Mouse (Mus musculus) cerebellum, adult 2 months (tissue): Measurements from ENCODE around the gene Akr1b8. TPM values are rescaled to one million over a fixed set of nuclear protein-coding genes. Genes with fewer than 3 reads are reported as not detected.

ENCODE experiments used
- DNase-seq, 2 experiments: peaks; one replicate each; pipeline ENCODE4 v3.0.0; 2021
- H3K27ac ChIP-seq: fragments of 200-500 bp; 2 replicates; pipeline ENCODE4 v1.5.1; 2012; ENCODE audit warnings: low read length, control low read depth, inconsistent platforms; ENCODE audit not compliant: insufficient read depth
- H3K27me3 ChIP-seq: fragments of 200-500 bp; 2 replicates; pipeline ENCODE4 v1.6.1; 2012; ENCODE audit warnings: inconsistent platforms, mild to moderate bottlenecking, low read length, moderate library complexity; ENCODE audit not compliant: control insufficient read depth, insufficient read depth
- H3K4me1 ChIP-seq: fragments of 200-500 bp; 2 replicates; pipeline ENCODE4 v1.6.1; 2011; ENCODE audit warnings: low read length; ENCODE audit not compliant: control insufficient read depth, insufficient read depth
- H3K4me3 ChIP-seq: fragments of 200-500 bp; replicated peaks from 2 replicates; pipeline ENCODE3; 2011; ENCODE audit warnings: mild to moderate bottlenecking, low read depth, low read length, control low read depth; ENCODE audit not compliant: insufficient read depth
- CTCF ChIP-seq: fragments of 200-500 bp; IDR thresholded peaks from 2 replicates; pipeline ENCODE4 v1.5.1; 2011; ENCODE audit warnings: low read depth, mild to moderate bottlenecking, control low read depth, low read length, moderate library complexity, borderline replicate concordance; ENCODE audit not compliant: insufficient read depth
- POLR2A ChIP-seq: fragments of 200-500 bp; IDR thresholded peaks from 2 replicates; pipeline ENCODE4 v1.6.1; 2011; ENCODE audit warnings: low read length, control low read depth, borderline replicate concordance; ENCODE audit not compliant: insufficient read depth
- WGBS: fragments of 180-500 bp; shearing (Covaris S2); methylation state at CpG from one replicate; pipeline ENCODE4 v1.1.7; 2018; 5-methylcytosine and 5-hydroxymethylcytosine counted together
- polyA plus RNA-seq: library from polyadenylated mRNA; depleted of rRNA; stranded (reverse); fragments of >200 nt; gene quantifications from 2 replicates; pipeline ENCODE4 v1.2.3, GENCODE M21; 2012; rRNA removed

The Akr1b8 gene
- polyA plus RNA-seq, 1 experiment, result 1.6 TPM

DNA sequence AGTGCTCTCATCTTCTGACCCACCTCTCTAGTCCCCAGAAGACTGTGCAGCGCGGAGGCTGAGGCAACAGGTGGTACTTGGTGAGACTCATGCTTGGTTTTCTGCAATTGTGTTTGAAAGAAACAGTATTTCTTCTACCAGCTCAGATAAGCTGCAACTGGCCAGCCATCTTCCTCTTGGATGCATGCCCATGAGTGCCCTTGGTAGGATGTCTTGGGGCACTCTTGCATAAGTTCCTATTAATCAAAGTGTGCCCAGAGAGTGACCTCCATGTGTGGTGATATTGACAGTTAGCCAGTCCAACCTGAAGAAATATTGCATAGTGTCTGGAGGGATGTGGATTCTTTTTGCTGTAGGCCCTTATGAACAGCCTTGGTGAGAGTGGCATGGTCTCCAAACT, 62.6 kb downstream of the Akr1b8 start:
- WGBS, result 95% methylated on average over 2 of the region's 2 CpGs
- TF ChIP-seq CTCF (no peak), POLR2A (no peak)
- H3K4me3 ChIP-seq, result no peak overlapping the region

More for the DNA sequence above, 62.6 kb downstream of the Akr1b8 start:
- no peak overlapping the region for H3K27ac ChIP-seq
- no peaks in the 10 kb centered on the region for H3K4me1 ChIP-seq
- no peak for DNase-seq
- no peaks in the 10 kb centered on the region for H3K27me3 ChIP-seq

Other genes with a start within 250 kb of the Akr1b8 start
- gene Slc35b4, start 177.0 kb upstream of the Akr1b8 start, polyA plus RNA-seq, result 45.8 and 46.4 TPM in 2 replicates
- gene Akr1b3, start 36.6 kb upstream of the Akr1b8 start, polyA plus RNA-seq, result 72.7 and 73.5 TPM in 2 replicates
- gene Akr1b10, start 30.1 kb downstream of the Akr1b8 start, polyA plus RNA-seq, result 38.4 and 45.4 TPM in 2 replicates
- 1.7 and 1.9 TPM in 2 replicates for gene Akr1b7, start 58.2 kb downstream of the Akr1b8 start, polyA plus RNA-seq
- gene Bpgm, start 122.1 kb downstream of the Akr1b8 start, polyA plus RNA-seq, result 101 and 117 TPM in 2 replicates
- gene Cald1, start 244.4 kb downstream of the Akr1b8 start, polyA plus RNA-seq, result 30.7 and 33.9 TPM in 2 replicates